Mouse (Mus musculus): ENCODE measurements around the gene Abcd4.
A peak's percentile ranks its signal among the peaks of the same experiment; 100 is the strongest.

Gene Abcd4

GRCm38 (mm10) chr12:84616977-84617630 lies at the start of gene Abcd4:
Gene Abcd4, minus strand, starts transcription at chr12:84617413.
- peak; percentile 92 for DNase-seq (ENCODE audit: low read depth, low spot score)

- DNase-seq (ENCODE audit: low read depth, low spot score) = peak; percentile 56
These were observed 36.7 kb upstream of the Abcd4 start for GRCm38 (mm10) chr12:84653912-84654311.

- DNase-seq (ENCODE audit: low read depth, low spot score) = no peak
These were observed 33.0 kb upstream of the Abcd4 start for GRCm38 (mm10) chr12:84650234-84650633.

- DNase-seq (ENCODE audit: low read depth, low spot score) = no peak
These were observed 23.4 kb upstream of the Abcd4 start, which contains the start of gene Vrtn for GRCm38 (mm10) chr12:84640654-84641053. Gene Vrtn, plus strand, starts transcription at chr12:84641019.

GRCm38 (mm10) chr12:84640253-84640652 lies 23.0 kb upstream of the Abcd4 start:
- no peak for DNase-seq (ENCODE audit: low read depth, low spot score)

GRCm38 (mm10) chr12:84631867-84632266 lies 14.7 kb upstream of the Abcd4 start:
- DNase-seq (ENCODE audit: low read depth, low spot score) = no peak

DNA sequence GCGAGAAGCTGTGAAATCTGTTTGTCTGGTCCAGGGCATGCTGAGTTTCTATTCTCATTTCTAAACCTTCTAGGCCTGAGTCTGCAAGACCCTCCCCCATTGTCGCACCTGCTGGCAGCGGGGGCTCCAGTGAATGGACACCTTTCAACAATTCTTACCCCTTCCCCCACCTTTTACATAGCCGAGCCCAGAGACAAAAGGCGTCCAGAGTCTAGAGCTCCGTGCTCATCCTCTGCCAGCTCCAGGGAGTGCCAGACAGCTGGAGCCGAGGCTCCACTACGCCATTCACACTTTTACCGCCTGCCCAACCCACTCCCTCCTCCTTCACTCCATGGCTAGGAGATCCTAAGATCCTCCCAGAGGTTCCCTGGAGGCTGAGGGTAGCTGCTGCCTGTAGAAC lies 7.9 kb upstream of the Abcd4 start:
- DNase-seq (ENCODE audit: low read depth, low spot score) = no peak

DNA sequence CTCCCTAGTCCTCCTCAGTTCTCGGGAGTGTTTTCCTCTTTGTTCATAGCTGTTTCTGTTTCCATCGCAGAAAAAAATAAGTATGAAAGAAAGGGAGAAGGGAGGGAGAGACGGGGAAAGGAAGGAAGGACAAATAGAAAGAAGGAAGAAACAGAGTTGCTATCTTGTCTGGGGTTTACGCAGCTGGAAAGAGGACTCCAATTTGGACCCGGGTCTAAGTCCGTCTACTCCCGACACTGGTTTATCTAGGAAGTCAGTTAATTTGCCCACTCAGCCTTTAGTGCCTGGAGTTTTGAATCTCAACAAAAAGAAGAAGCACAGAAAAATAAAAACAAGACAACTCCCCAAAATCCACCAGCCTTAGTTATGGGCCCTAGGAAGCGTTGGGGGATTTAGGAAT lies 7.4 kb upstream of the Abcd4 start:
- no peak for DNase-seq (ENCODE audit: low read depth, low spot score)

GRCm38 (mm10) chr12:84620975-84621374 lies 3.8 kb upstream of the Abcd4 start:
- DNase-seq (ENCODE audit: low read depth, low spot score) = peak; percentile 34

GRCm38 (mm10) chr12:84617663-84618062 lies 450 bp upstream of the Abcd4 start:
- peak; percentile 14 for DNase-seq (ENCODE audit: low read depth, low spot score)

DNA sequence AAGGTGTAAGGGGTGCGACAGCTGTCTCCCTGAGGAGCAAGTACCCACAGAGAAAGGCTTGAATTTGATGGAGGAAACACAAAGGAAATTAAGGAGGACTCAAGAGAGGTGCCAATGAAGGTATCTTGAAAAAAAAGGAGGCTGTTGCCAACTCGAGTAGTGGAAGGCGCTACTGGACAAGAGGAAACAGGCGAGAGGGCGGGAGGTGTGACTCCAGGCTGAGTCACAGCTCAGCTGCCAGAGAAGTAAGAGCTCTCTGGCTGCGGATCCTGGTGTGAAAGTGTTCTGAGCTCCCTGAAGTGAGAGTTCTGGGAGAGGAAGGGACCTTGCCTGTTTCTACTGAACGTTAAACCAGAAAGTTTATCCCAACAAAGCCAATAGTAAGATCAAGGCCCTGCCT lies 2.7 kb downstream of the Abcd4 start:
- DNase-seq (ENCODE audit: low read depth, low spot score) = no peak

DNA sequence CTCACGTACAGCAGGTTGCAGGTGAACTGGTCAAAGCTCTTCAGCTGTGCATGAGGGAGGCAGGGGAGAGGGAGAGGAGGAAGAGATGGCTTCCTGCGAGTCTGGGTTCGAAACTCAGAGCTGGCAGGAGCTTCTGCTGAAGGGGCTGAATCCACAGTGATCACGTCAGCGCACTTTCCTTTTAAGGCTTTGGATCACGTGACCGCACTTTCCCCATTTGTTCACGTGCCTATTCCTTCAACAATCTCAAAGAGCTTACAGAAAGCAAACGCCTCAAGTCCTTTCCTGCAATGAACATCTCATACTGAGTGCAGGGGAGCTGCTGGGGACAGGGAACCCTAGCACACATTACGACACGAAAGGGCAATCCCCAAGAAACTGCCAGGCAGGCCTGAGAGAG lies 3.2 kb downstream of the Abcd4 start:
- no peak for DNase-seq (ENCODE audit: low read depth, low spot score)

DNA sequence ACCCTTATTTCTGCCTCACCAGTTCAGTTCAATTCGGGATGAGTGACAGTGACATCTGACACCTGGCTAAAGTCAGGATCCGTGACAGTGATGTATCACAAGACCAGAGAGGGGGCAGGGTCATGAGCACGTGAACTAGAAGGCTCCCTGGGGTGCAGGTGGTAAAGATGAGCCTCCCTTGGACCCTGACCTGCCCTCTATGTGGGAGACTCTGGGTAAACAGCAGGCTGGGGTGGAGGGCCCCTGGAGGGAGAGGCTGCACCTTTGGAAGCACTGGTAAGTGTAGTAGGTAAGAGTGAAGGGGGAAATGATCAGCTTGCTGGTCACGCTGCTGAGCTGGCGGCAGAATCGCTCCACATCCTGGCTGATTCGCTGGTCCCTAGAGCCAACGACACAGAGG lies 4.7 kb downstream of the Abcd4 start:
- no peak for DNase-seq (ENCODE audit: low read depth, low spot score)

GRCm38 (mm10) chr12:84611718-84612117 lies 5.5 kb downstream of the Abcd4 start:
- DNase-seq (ENCODE audit: low read depth, low spot score) = no peak

GRCm38 (mm10) chr12:84605860-84606259 lies 11.4 kb downstream of the Abcd4 start:
- no peak for DNase-seq (ENCODE audit: low read depth, low spot score)

DNA sequence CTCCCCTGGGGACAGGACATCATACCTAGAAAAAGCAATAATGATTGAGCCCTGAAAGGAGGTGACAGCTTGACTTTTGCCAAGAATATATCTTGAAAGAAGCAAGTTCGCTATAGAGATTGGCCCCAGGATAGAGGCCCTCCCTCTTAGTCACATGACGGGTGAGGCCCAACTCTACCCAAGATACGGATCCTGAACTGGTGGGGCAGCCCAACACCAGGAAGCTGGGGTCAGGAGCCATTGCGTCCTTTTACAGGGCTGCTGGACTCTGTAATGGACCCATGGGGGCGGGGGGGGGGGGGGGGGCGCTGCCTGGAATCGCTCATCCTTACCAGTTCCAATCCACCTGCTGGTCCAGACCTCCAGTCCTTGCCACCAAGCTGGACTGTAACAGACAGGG lies 13.2 kb downstream of the Abcd4 start:
- DNase-seq (ENCODE audit: low read depth, low spot score) = no peak

DNA sequence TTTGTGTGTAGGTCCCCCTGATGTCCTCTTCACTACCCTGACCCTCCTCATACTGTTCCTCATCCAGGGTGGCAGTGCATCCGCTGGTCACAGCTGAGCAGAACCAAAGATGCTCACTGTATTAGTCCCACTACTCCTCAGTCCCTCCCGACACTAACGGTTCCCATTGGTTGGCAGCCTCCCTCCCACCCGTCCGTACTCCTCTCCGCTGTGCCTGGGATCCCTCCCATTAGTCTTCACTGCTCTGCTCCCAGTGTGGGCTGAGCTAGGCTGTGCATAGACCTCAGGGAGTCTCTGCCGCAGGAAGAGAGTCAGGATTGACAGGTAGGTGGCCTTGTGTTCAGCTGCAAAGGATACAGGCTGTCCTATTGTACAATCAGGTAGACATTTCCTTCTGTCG lies 18.9 kb downstream of the Abcd4 start:
- DNase-seq (ENCODE audit: low read depth, low spot score) = no peak

- DNase-seq (ENCODE audit: low read depth, low spot score) = peak; percentile 91
These were observed 27.1 kb downstream of the Abcd4 start for GRCm38 (mm10) chr12:84589825-84590761.

DNA sequence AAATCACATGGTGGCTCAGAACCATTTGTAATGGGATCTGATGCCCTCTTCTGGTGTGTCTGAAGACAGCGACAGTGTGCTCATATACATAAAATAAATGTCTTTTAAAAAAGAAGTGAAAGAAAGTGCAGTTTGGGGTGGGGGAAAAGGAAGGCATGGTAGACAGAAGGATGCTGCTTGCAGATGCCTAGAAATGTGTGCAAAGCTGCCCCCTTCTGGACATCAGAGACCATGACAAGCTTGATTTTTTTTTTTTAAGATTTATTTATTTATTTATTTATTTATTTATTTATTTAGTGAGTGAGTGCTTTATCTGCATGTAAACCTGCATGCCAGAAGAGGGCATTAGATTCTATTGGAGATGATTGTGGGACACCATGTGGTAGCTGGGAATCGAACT lies 35.9 kb downstream of the Abcd4 start:
- DNase-seq (ENCODE audit: low read depth, low spot score) = no peak

GRCm38 (mm10) chr12:84578440-84578770 lies 38.8 kb downstream of the Abcd4 start:
- no peak for DNase-seq (ENCODE audit: low read depth, low spot score)

GRCm38 (mm10) chr12:84577768-84578439 lies 39.3 kb downstream of the Abcd4 start:
- DNase-seq (ENCODE audit: low read depth, low spot score) = no peak

GRCm38 (mm10) chr12:84573094-84573493 lies 44.1 kb downstream of the Abcd4 start:
- no peak for DNase-seq (ENCODE audit: low read depth, low spot score)
